Mouse (Mus musculus) hindbrain, postnatal 0 days (tissue): ENCODE data around the gene Mta3. TPM values are rescaled to one million over a fixed set of nuclear protein-coding genes. Genes with fewer than 3 reads are reported as not detected.

Source experiments
- ATAC-seq: fragments of 200-750 bp; cut with Nextera tagmentation; 2 replicates; pipeline ENCODE4 v1.8.0; 2017; ENCODE audit warnings: mild to moderate bottlenecking, moderate TSS enrichment, moderate library complexity
- DNase-seq: peaks from one replicate; pipeline ENCODE4 v3.0.0-alpha.2; 2015; ENCODE audit warnings: low spot score
- H3K27ac ChIP-seq: fragments of 300-500 bp; sonication (generic); 2 replicates; pipeline ENCODE4 v1.5.1; 2014; ENCODE audit warnings: mild to moderate bottlenecking
- H3K27me3 ChIP-seq: fragments of 300-500 bp; sonication (generic); 2 replicates; pipeline ENCODE4 v1.6.1; 2014; ENCODE audit warnings: low read length, mixed read lengths; ENCODE audit not compliant: insufficient read depth
- H3K36me3 ChIP-seq: fragments of 300-500 bp; sonication (generic); 2 replicates; pipeline ENCODE4 v1.6.1; 2014; ENCODE audit warnings: low read length, mixed read lengths; ENCODE audit not compliant: insufficient read depth
- H3K4me1 ChIP-seq: fragments of 300-500 bp; sonication (generic); 2 replicates; pipeline ENCODE4 v1.6.1; 2014; ENCODE audit warnings: antibody characterized with exemption, low read length, mixed read lengths; ENCODE audit not compliant: insufficient read depth
- H3K4me2 ChIP-seq: fragments of 300-500 bp; sonication (generic); 2 replicates; pipeline ENCODE4 v1.6.1; 2014; ENCODE audit warnings: low read depth, mild to moderate bottlenecking, low read length, moderate library complexity, mixed read lengths
- H3K4me3 ChIP-seq: fragments of 300-500 bp; sonication (generic); 2 replicates; pipeline ENCODE4 v1.5.1; 2014; ENCODE audit warnings: low read length
- H3K9ac ChIP-seq: fragments of 300-500 bp; sonication (generic); replicated peaks from 2 replicates; pipeline ENCODE4 v1.6.1; 2014; ENCODE audit warnings: mild to moderate bottlenecking, low read length, moderate library complexity, mixed read lengths
- H3K9me3 ChIP-seq: fragments of 300-500 bp; sonication (generic); 2 replicates; pipeline ENCODE4 v1.6.1; 2016; ENCODE audit warnings: low read length, mixed read lengths
- CTCF ChIP-seq: IDR thresholded peaks from 2 replicates; pipeline ENCODE4 v1.5.1; 2016; ENCODE audit warnings: antibody characterized with exemption, control low read depth, low read depth
- WGBS: fragments of 180-500 bp; shearing (Covaris S2); extraction: QIAGEN DNeasy Blood & Tissue Kit; methylation state at CpG from one replicate; pipeline ENCODE4 v1.1.7; 2014; 5-methylcytosine and 5-hydroxymethylcytosine counted together
- polyA plus RNA-seq: library from polyadenylated mRNA; unstranded; fragments of >200 nt; fragmentation: Nextera tagmentation; extraction: Ambion mirVana; gene quantifications from 2 replicates; pipeline ENCODE4 v1.2.1, GENCODE M21; 2015
- total RNA-seq: library from RNA; depleted of rRNA; stranded (reverse); fragments of >200 nt; gene quantifications from 2 replicates; pipeline ENCODE4 v1.2.3, GENCODE M21; 2014; rRNA removed

Gene Mta3
- total and polyA plus RNA-seq, 2 experiments from 2014 or later: 31.7 to 36.8 TPM

DNA sequence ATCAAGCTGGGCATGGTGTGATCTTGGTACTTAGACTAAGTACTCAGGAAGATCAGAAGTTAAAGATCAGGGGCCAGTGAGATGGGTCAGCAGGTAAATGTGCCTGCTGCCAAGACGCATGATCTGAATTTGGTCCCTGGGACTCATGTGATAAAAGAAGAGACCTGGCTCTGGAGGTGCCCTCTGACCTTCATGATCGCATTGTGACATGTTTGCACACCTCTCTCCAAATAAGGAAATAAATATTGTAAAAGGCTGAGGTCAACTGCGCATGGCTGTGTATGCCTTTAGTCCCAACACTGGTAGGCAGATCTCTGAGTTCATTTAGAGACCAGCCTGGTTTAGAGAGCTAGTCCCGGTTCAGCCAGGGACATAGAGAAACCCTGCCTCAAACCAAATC, 164.4 kb downstream of the Mta3 start:
- Histone ChIP-seq H3K9ac (no peak overlapping the region), H3K4me2 (no peak overlapping the region), H3K4me3 (no peak overlapping the region), H3K27ac (no peak overlapping the region), H3K27me3 (no peaks in the 10 kb centered on the region), H3K4me1 (no peaks in the 10 kb centered on the region), H3K9me3 (no peaks in the 10 kb centered on the region), H3K36me3 (no peaks in the 10 kb centered on the region)
- DNase-seq (no peak), ATAC-seq (no peak)
- 94% methylated on average over 4 of the region's 4 CpGs for WGBS
- TF ChIP-seq CTCF: no peak

Other genes with a start within 250 kb of the Mta3 start
- 355 and 356 TPM in 2 replicates for gene Cox7a2l, start 188.8 kb upstream of the Mta3 start, total RNA-seq
- 235 and 242 TPM in 2 replicates for gene Cox7a2l, start 188.8 kb upstream of the Mta3 start, polyA plus RNA-seq
- 2.2 and 3.2 TPM in 2 replicates for gene Kcng3, start 74.3 kb upstream of the Mta3 start, total RNA-seq
- 0.06 and 0.11 TPM in 2 replicates for gene Kcng3, start 74.3 kb upstream of the Mta3 start, polyA plus RNA-seq
- gene Haao, start 141.8 kb downstream of the Mta3 start, total RNA-seq: 0.65 and 1.3 TPM in 2 replicates
- gene Haao, start 141.8 kb downstream of the Mta3 start, polyA plus RNA-seq: 0.28 and 0.76 TPM in 2 replicates